Mouse (Mus musculus) hematopoietic multipotent progenitor cell, adult 10-12 weeks (in vitro differentiated cells): Measurements from ENCODE around the gene Il22ra1. TPM values are rescaled to one million over a fixed set of nuclear protein-coding genes. Genes with fewer than 3 reads are reported as not detected.

Experiments
- polyA plus RNA-seq: library from polyadenylated mRNA; stranded (reverse); fragments of >175 nt; gene quantifications from 2 replicates; pipeline ENCODE4 v1.2.3, GENCODE M21; 2012; ENCODE audit warnings: low replicate concordance

Gene Il22ra1
- 0.06 TPM in 1 of 2 replicates, not detected in the other for polyA plus RNA-seq

DNA sequence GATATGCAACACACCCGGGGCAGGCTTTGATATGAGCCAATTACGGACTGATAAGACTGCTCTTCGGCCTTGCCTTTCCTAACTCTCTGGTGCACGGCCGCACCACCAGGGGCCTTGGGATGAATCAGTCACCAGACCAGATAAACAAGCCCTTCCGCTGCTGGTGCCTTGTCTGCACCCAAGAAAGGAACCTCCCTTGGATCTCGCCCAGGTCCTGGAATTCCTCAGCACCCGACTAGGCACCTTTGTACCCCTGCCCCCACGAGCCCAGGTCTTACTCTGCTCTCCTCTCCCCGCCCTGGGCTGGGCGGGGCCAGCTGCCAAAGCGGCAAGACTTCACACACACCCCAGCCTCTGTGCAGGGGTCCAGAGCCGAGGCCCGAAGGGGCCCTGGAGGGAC, at the start of gene Il22ra1:
Gene Il22ra1 (plus strand): TSS at position 356 of the 400 bp plus-strand sequence.

DNA sequence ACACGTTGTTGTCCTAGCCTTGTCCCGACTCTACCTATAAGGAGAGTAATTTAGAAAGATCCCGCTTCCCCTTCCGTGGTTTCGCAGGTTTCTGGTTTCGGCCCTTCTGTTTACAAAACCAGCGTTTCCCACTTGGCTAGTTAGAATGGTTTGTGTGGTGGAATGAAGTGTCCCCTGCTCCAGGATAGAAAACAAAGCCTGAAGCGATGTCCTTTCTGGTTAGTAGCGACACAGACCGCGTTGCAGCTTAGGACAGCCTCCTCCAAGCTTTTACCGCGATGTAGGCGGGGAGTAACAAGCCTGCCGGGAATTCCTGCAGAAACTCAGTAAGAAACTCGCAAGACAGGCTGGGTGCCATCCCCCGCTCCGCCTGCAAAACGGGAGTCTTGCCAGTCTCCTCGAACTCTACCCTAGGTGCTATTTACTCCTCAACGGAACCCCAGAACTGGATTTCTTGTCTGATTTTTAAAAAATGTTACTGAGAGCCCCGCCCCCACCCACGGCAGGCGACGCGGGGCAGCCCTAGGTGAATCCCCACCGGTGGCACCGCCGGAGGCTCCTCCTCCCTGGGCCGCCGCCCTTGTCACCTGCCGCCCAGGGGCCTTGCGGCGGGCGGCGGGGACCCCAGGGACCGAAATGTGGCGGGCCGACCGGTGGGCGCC, 41.9 kb upstream of the Il22ra1 start, which contains the start of gene Ifnlr1:
Gene Ifnlr1 (plus strand): TSS at position 382 of the 662 bp plus-strand sequence.

DNA sequence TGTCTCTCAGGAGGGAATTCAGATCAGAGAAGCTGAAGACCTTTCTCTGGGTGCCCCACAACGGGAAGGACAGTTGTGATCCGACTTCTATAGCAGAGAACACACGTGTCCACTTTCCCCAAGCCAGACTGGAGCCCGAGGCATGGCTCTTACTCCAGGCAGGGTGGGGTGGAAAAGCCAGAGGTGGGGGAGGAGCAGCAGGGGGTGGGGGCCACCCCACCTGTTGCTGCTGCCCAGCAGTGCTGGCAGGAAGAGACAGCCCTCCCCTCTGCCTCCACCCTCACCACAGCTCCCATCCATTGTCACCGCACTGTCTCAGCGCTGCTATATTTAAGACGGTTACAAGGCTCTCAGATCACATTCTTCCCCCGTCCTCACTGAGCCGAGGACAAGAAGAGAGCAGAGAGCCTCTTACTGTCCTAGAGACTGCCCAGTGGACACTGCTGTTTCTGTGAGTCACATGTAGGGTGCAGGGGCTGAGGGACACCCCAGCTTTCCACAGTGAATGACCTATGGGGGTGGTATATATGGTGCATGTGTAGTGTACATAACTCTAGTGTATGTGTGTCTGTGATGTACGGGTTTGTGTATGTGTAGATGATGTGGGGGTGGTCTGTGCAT, 31.5 kb downstream of the Il22ra1 start, which contains the start of gene Myom3:
Gene Myom3 (plus strand): TSS at position 360 of the 621 bp plus-strand sequence.

Other genes starting within 250 kb of the Il22ra1 start
- gene Stpg1, start 233.4 kb upstream of the Il22ra1 start, polyA plus RNA-seq, result 0.18 and 0.90 TPM in 2 replicates
- 60.6 and 297 TPM in 2 replicates for gene Nipal3, start 233.1 kb upstream of the Il22ra1 start, polyA plus RNA-seq
- gene Grhl3, start 154.5 kb upstream of the Il22ra1 start, polyA plus RNA-seq, result not detected in 2 replicates
- gene Ifnlr1, start 41.9 kb upstream of the Il22ra1 start, polyA plus RNA-seq, result 0.56 and 1.1 TPM in 2 replicates
- not detected in 2 replicates for gene Myom3, start 31.5 kb downstream of the Il22ra1 start, polyA plus RNA-seq
- 162 and 193 TPM in 2 replicates for gene Srsf10, start 127.6 kb downstream of the Il22ra1 start, polyA plus RNA-seq
- gene Pnrc2, start 145.7 kb downstream of the Il22ra1 start, polyA plus RNA-seq, result 6.4 and 21.7 TPM in 2 replicates
- gene Cnr2, start 167.2 kb downstream of the Il22ra1 start, polyA plus RNA-seq, result 12.5 and 40.8 TPM in 2 replicates
- gene Fuca1, start 192.6 kb downstream of the Il22ra1 start, polyA plus RNA-seq, result 31.4 and 50.2 TPM in 2 replicates
- 22.4 and 27.9 TPM in 2 replicates for gene Hmgcl, start 218.3 kb downstream of the Il22ra1 start, polyA plus RNA-seq
- 12.5 and 25.6 TPM in 2 replicates for gene Gale, start 235.6 kb downstream of the Il22ra1 start, polyA plus RNA-seq
- 314 and 684 TPM in 2 replicates for gene Lypla2, start 244.5 kb downstream of the Il22ra1 start, polyA plus RNA-seq